Mouse (Mus musculus) ES-E14 (cell line): ENCODE measurements around the gene Eid2b.

Source experiments
- HCFC1 ChIP-seq: IDR thresholded peaks from 2 replicates; pipeline ENCODE4 v1.6.1; 2012; ENCODE audit warnings: low read length, inconsistent platforms, borderline replicate concordance; ENCODE audit not compliant: insufficient read depth
- MAFK ChIP-seq: IDR thresholded peaks from 2 replicates; pipeline ENCODE4 v1.6.1; 2014; ENCODE audit warnings: mild to moderate bottlenecking, low read depth, low read length, inconsistent platforms; ENCODE audit not compliant: insufficient read depth
- ZC3H11A ChIP-seq: IDR thresholded peaks from 2 replicates; pipeline ENCODE4 v1.6.1; 2012; ENCODE audit warnings: low read depth, mild to moderate bottlenecking, inconsistent platforms, low read length, borderline replicate concordance
- ZNF384 ChIP-seq: IDR thresholded peaks from 2 replicates; pipeline ENCODE4 v1.6.1; 2012; ENCODE audit warnings: low read depth, low read length, inconsistent platforms

GRCm38 (mm10) chr7:28254591-28254990 is 22.9 kb upstream of the Eid2b start:
- TF ChIP-seq HCFC1, result no peak
- no peak for TF ChIP-seq MAFK
- no peak for TF ChIP-seq ZC3H11A
- no peak for TF ChIP-seq ZNF384
